Mouse (Mus musculus) cerebellum, adult 11 months (tissue): ENCODE results near the gene Eng.

Source experiments
- DNase-seq: peaks from one replicate; pipeline ENCODE4 v3.0.0; 2022

Gene Eng

GRCm38 (mm10) chr2:32646379-32647056 is at the start of gene Eng:
TSS of gene Eng (plus strand) at chr2:32646595.
- no peak for DNase-seq

- DNase-seq, result peak; percentile 90
Measured at GRCm38 (mm10) chr2:32596725-32597124, 49.7 kb upstream of the Eng start.

GRCm38 (mm10) chr2:32597248-32597647 is 49.1 kb upstream of the Eng start:
- no peak for DNase-seq

GRCm38 (mm10) chr2:32597699-32598098 is 48.7 kb upstream of the Eng start:
- no peak for DNase-seq

GRCm38 (mm10) chr2:32598506-32598905 is 47.9 kb upstream of the Eng start:
- peak; percentile 65 for DNase-seq

- DNase-seq, result no peak
Measured at GRCm38 (mm10) chr2:32599409-32599808, 47.0 kb upstream of the Eng start, which contains the start of gene St6galnac6. TSS of gene St6galnac6 (plus strand) at chr2:32599709.

- no peak for DNase-seq
Measured at GRCm38 (mm10) chr2:32601417-32602065, 44.9 kb upstream of the Eng start.

- DNase-seq, result peak; percentile 89
Measured at GRCm38 (mm10) chr2:32602600-32603054, 43.8 kb upstream of the Eng start.

GRCm38 (mm10) chr2:32604631-32605030 is 41.8 kb upstream of the Eng start:
- DNase-seq, result no peak

GRCm38 (mm10) chr2:32606161-32607142 is 39.9 kb upstream of the Eng start:
- DNase-seq, result peak; percentile 86

- no peak for DNase-seq
Measured at GRCm38 (mm10) chr2:32607262-32607947, 39.0 kb upstream of the Eng start.

GRCm38 (mm10) chr2:32608141-32608777 is 38.1 kb upstream of the Eng start:
- DNase-seq, result no peak

- DNase-seq, result no peak
Measured at GRCm38 (mm10) chr2:32608778-32609435, 37.5 kb upstream of the Eng start.

GRCm38 (mm10) chr2:32610610-32611229 is 35.7 kb upstream of the Eng start:
- DNase-seq, result no peak

- no peak for DNase-seq
Measured at GRCm38 (mm10) chr2:32612274-32612673, 34.1 kb upstream of the Eng start.

- no peak for DNase-seq
Measured at GRCm38 (mm10) chr2:32617109-32617508, 29.3 kb upstream of the Eng start.

- no peak for DNase-seq
Measured at GRCm38 (mm10) chr2:32617601-32618000, 28.8 kb upstream of the Eng start.

- DNase-seq, result no peak
Measured at GRCm38 (mm10) chr2:32618051-32618450, 28.3 kb upstream of the Eng start.

GRCm38 (mm10) chr2:32620682-32621516 is 25.5 kb upstream of the Eng start:
- DNase-seq, result peak; percentile 6

- peak; percentile 10 for DNase-seq
Measured at GRCm38 (mm10) chr2:32621517-32621859, 24.9 kb upstream of the Eng start, which contains the start of gene Ak1. TSS of gene Ak1 (plus strand) at chr2:32621758.
